Mouse (Mus musculus): Measurements from ENCODE around the gene Lyrm4. TPM values are rescaled to one million over a fixed set of nuclear protein-coding genes. Genes with fewer than 3 reads are reported as not detected.

The Lyrm4 gene
- polyA plus RNA-seq (2016; fragmentation: Nextera tagmentation; extraction: Ambion mirVana): 21.0 and 24.1 TPM in 2 replicates

DNA sequence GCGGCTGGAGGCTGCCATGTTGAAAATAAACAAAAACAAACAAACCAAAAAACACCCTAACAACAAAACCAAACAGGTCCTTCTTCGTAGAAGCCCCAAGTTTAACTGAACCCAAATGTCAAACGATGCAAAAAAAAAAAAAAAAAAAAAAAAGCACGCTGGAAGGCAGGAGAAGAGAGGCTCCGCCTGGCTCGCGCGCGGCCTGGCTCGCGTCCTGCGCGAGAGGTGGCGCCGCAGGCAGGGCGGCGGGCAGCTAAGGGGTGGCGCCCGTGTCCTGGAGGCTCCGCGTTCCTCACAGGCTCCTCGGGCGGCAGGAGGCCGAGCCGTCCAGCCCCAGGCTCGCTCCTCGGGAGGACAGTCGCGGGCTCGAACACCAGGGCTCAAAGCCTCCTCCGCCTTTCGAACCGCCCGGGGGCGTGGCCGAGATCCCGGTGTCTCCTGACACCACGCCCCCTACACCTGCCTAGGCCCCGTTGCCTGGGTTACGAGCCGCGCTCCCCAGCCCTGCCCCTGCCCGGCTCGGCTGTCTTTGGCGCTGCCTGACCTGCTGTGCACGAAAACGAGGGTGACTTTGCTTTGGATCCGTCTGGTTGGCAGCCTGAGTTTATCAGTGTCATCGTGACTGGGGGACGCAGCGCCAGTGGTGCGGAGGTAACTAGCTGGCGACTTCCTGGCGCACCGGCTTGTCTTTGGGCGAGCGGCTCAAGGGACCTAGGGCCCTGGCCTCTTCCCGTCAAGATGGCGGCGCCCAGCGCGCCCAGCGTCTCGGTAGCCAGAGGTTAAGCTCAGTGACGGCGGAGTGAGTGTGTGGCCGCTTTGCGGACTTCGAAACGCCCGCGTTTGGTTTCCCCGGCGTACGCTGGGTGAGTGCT, at the start of gene Lyrm4, which contains the start of gene Fars2:
Lyrm4 (minus strand) TSS at position 384 of the 872 bp plus-strand sequence.
Fars2 (plus strand) TSS at position 270 of the 872 bp plus-strand sequence.
- Histone ChIP-seq H3K4me3 (peak within 1 kb of the TSS; percentile 68), H3K27me3 (replicated peaks) (no peaks in the 10 kb centered on the region), H3K4me2 (peak within 1 kb of the TSS; percentile 91), H3K9me3 (replicated peaks) (no peaks in the 10 kb centered on the region), H3K27ac (ENCODE audit: poor library complexity, severe bottlenecking) (peak within 1 kb of the TSS; percentile 95), H3K9ac (peak within 1 kb of the TSS; percentile 82), H3K4me1 (replicated peaks) (0 out of 2 replicates have a peak, but pooled peaks cover 6% of the 10 kb centered on the region), H3K36me3 (no peaks in the 10 kb centered on the region)
- peak; percentile 98 for ATAC-seq (ENCODE audit: insufficient number of reproducible peaks, low FRiP score)
- under 1% methylated on average over 73 of the region's 75 CpGs for WGBS

DNA sequence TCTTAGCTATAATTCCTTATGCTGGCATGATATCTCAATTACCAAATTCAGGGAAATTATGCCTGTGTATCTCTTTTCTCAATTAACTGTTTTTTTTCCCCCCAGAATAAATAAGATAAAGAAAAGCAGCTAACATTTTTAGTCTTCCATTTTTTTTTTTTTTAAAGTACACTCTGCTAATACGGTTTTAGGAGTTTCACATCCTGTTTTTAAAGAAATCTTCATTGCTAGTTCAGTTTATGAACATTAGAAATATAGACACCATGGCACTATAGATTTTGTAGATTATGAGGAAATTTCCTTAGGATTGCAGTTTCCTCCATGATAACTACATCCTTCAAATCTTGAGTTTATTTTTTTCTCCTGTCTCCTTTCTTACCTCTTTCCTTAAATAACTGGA, 46.6 kb upstream of the Lyrm4 start:
- ATAC-seq (ENCODE audit: insufficient number of reproducible peaks, low FRiP score): no peak
- no peak overlapping the region for H3K4me2 ChIP-seq
- no peak overlapping the region for H3K27ac ChIP-seq (ENCODE audit: poor library complexity, severe bottlenecking)
- H3K9me3 ChIP-seq (replicated peaks): no peaks in the 10 kb centered on the region
- no peaks in the 10 kb centered on the region for H3K36me3 ChIP-seq
- H3K4me1 ChIP-seq (replicated peaks): no peaks in the 10 kb centered on the region
- no peak overlapping the region for H3K4me3 ChIP-seq
- 68% methylated on average over 1 of the region's 1 CpGs for WGBS
- H3K27me3 ChIP-seq (replicated peaks): no peaks in the 10 kb centered on the region
- no peak overlapping the region for H3K9ac ChIP-seq

DNA sequence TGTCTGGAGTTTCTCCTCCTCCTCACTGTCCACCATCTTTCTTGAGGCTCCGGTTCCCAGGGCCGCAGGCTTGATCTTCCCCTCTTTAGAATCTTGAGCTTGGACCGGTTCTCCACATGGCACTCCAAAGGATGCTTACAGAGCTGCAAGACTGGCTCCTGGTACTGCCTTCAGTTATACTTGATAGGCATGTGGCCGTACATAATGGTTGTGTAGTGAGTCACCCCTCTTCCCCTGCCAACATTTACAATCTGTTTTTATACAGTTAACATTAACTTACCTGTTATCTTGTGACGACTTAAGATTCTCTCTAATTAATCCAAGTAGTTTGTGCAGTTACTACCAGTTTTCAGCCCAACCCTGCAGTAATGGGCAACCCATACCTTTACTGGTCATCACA, 46.1 kb upstream of the Lyrm4 start:
- Histone ChIP-seq H3K36me3 (no peaks in the 10 kb centered on the region), H3K27me3 (replicated peaks) (no peaks in the 10 kb centered on the region), H3K4me3 (no peak overlapping the region), H3K4me2 (no peak overlapping the region), H3K9ac (no peak overlapping the region), H3K9me3 (replicated peaks) (no peaks in the 10 kb centered on the region), H3K27ac (ENCODE audit: poor library complexity, severe bottlenecking) (no peak overlapping the region), H3K4me1 (replicated peaks) (peaks cover 3% of the 10 kb centered on the region)
- no peak for ATAC-seq (ENCODE audit: insufficient number of reproducible peaks, low FRiP score)
- WGBS: 75% methylated on average over 5 of the region's 5 CpGs

DNA sequence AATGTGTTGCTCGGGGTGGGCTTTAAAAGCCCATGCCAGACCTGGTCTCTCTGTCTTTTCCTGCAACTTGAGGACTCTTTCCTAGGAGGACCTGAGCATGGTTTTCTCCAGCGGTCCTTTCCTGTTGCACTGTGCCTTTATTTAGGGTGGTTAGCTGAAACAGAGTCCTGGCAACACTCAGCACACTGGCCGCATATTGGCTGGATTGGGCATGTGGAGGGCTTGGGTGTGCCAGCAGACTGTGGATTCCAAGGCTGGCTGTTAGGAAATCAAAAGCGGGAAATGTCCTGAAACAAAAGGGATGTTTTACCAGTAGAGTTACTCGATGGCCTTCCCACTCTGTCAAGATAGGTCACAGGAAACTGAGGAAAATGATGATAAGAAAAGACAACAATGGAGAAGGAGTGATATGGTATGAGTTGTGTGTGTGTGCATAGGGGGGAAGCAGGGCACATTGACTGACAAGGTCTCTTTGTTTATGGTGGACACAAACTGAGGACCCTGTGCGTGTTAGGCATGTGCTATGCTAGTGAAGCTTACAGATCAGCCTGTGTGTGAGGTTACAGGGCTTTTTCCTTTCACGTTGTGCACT, 39.1 kb upstream of the Lyrm4 start:
- WGBS: 62% methylated on average over 7 of the region's 7 CpGs
- ATAC-seq (ENCODE audit: insufficient number of reproducible peaks, low FRiP score): no peak
- no peak overlapping the region for H3K4me3 ChIP-seq
- H3K36me3 ChIP-seq: no peaks in the 10 kb centered on the region
- no peaks in the 10 kb centered on the region for H3K9me3 ChIP-seq (replicated peaks)
- H3K4me1 ChIP-seq (replicated peaks): peaks cover 21% of the 10 kb centered on the region
- no peak overlapping the region for H3K4me2 ChIP-seq
- no peak overlapping the region for H3K27ac ChIP-seq (ENCODE audit: poor library complexity, severe bottlenecking)
- no peak overlapping the region for H3K9ac ChIP-seq
- no peaks in the 10 kb centered on the region for H3K27me3 ChIP-seq (replicated peaks)

DNA sequence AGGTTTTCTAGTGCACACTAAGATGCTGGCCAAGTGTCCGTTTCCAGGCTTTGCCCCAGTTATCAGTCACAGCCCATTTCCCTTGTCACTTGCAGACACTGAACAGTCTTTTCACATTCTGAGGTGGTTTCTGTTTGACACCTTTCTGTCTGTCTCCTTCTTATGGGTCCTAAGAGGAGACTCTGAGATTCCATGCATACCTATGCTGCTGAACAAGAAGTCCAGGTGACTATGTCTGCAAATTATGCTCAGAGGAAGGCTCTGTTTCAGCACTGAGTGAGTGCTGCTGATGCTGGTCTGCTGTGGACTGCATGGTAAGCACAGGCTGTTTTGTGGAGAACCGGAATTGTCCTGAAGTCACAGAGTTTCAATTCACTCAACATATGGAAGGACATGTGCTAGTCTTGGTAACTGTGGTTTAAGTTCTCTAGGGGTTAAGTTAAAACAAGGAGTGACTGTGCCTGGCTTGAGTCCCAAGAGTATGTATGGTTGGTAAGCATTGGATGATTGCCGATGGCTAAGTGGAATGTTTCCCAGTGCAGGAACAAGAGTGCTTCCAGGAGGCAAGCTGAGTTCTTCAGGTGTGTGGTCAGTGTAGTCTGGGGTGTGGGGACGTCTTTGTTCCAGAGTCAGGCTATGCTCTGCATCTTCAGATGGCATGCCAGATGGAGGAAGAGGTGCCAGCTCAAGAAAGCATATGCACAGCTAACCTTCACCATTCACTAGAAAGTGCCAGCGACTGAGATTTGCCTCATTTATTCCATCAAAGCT, 35.6 kb upstream of the Lyrm4 start:
- Histone ChIP-seq H3K4me2 (no peak overlapping the region), H3K27ac (ENCODE audit: poor library complexity, severe bottlenecking) (no peak overlapping the region), H3K4me1 (replicated peaks) (peaks cover 20% of the 10 kb centered on the region), H3K27me3 (replicated peaks) (no peaks in the 10 kb centered on the region), H3K9ac (no peak overlapping the region), H3K9me3 (replicated peaks) (no peaks in the 10 kb centered on the region), H3K36me3 (no peaks in the 10 kb centered on the region), H3K4me3 (no peak overlapping the region)
- ATAC-seq (ENCODE audit: insufficient number of reproducible peaks, low FRiP score): no peak
- WGBS: 58% methylated on average over 5 of the region's 5 CpGs

DNA sequence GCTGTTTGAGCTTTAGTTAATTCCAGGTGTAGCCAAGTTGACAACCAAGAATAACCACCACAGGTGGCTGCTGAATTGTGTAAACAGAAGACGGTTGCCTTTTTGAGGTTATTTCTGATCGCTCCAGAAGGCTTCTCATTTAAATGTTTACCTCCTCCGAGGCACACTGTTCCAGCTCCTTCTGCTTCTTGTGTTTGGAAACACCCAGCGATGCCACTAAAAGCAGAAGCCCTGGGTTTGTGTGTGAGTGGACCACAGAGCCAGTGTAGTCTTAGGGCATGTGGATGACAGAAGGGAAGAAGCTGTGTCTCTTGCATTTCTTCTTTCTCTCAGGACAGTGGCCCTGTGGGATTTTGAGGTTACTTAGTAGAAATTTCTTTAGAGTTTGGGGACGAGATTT, 32.9 kb upstream of the Lyrm4 start:
- no peaks in the 10 kb centered on the region for H3K36me3 ChIP-seq
- H3K27me3 ChIP-seq (replicated peaks): no peaks in the 10 kb centered on the region
- H3K4me2 ChIP-seq: no peak overlapping the region
- H3K4me3 ChIP-seq: no peak overlapping the region
- peaks cover 30% of the 10 kb centered on the region for H3K4me1 ChIP-seq (replicated peaks)
- no peak for ATAC-seq (ENCODE audit: insufficient number of reproducible peaks, low FRiP score)
- no peak overlapping the region for H3K27ac ChIP-seq (ENCODE audit: poor library complexity, severe bottlenecking)
- WGBS: 78% methylated on average over 5 of the region's 5 CpGs
- no peak overlapping the region for H3K9ac ChIP-seq
- no peaks in the 10 kb centered on the region for H3K9me3 ChIP-seq (replicated peaks)

DNA sequence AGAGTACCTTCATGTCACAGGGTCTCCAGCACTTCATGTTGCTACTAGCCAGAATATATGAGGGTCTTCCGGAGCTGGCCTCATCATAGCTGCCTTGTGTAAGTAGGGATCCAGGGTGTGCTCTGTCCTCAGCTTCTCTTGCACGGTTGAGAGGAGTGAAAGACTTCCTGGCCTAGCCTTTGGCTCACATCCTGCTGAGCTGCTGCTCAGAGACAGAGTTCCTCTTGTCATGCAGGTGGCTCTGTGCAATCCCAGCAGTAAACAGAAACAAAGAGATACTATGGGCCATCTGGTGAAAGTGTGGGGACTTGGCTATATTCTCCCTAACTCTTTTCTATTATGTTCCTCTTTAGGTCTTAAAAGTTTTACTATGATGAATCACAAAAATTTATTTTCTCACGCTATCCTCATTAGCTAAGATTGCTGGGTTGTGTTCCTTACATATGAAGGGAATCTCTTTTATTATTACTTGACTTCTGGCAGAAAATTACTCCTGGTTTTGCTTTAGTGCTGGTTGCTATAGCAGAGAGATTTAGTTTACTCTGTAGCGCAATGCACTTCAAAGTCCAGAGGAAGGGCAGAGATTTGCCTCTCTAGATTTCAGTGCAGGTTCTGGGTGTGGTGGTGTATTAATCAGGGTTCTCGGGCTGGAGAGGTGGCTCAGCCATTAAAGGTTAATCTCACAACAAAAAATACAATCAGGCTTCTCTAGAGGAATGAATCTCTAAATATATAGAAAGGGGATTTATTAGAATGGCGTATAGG, 32.0 kb upstream of the Lyrm4 start:
- no peak overlapping the region for H3K27ac ChIP-seq (ENCODE audit: poor library complexity, severe bottlenecking)
- H3K4me1 ChIP-seq (replicated peaks): peaks cover 30% of the 10 kb centered on the region
- no peak for ATAC-seq (ENCODE audit: insufficient number of reproducible peaks, low FRiP score)
- H3K9ac ChIP-seq: no peak overlapping the region
- H3K27me3 ChIP-seq (replicated peaks): no peaks in the 10 kb centered on the region
- H3K36me3 ChIP-seq: no peaks in the 10 kb centered on the region
- no peak overlapping the region for H3K4me3 ChIP-seq
- WGBS: 63% methylated on average over 6 of the region's 6 CpGs
- no peak overlapping the region for H3K4me2 ChIP-seq
- no peaks in the 10 kb centered on the region for H3K9me3 ChIP-seq (replicated peaks)

DNA sequence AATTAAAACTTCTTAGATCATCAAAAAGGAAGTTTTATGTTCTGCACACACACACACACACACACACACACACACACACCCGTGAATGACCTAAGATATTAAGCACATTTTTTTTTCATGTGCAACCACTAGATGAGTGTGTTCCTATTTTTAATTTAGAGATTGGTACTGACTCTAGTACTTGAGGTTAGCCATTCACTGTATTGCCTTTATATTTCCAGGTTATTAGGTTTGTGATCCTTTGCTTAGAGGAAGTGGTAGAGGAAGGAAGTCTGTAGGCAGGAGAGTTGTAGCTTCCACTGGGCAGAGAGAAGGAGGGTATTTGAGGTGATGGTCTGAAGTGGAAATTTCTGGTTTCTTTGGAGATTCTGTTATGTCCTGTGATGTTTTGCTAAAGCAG, 28.3 kb upstream of the Lyrm4 start:
- H3K4me3 ChIP-seq: no peak overlapping the region
- H3K36me3 ChIP-seq: no peaks in the 10 kb centered on the region
- 77% methylated on average over 1 of the region's 1 CpGs for WGBS
- H3K9ac ChIP-seq: no peak overlapping the region
- H3K9me3 ChIP-seq (replicated peaks): no peaks in the 10 kb centered on the region
- H3K27me3 ChIP-seq (replicated peaks): no peaks in the 10 kb centered on the region
- no peak overlapping the region for H3K27ac ChIP-seq (ENCODE audit: poor library complexity, severe bottlenecking)
- H3K4me1 ChIP-seq (replicated peaks): peaks cover 22% of the 10 kb centered on the region
- H3K4me2 ChIP-seq: no peak overlapping the region
- ATAC-seq (ENCODE audit: insufficient number of reproducible peaks, low FRiP score): no peak

DNA sequence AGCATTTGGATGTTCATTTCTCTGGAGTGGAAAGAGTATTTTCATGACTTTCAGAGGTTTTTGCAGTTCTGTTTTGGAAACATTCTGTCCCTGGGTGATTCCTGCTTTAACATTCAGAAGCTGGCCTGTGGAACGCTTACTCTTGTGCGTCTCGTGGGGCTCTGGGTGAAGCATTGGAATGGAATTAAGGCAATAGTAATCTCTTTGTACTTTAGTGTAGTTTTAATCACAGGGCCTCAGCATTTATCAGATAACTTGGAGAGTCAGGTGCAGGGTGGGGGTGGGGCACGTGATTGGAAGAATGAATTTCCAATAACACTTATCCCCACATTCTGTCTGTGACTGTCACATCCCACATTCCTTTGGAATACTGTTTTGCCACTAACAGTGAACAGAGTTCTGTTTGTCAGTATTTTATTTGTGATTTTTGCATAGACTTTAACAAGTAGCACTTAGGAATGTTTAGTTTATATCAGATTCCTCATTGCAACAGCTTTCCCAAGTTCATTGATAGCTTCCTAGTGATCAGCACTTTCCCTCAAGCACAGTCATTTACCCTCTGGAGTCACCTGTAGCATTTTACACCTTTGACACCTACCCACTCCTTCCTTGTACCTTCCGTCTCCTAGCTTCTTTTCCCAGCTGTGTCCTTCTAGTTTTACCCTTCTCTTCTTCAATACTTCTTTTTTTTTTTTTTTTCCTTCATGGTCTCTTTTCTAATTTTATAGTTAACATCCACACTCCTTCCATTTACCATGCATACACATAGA, 23.1 kb upstream of the Lyrm4 start:
- no peak overlapping the region for H3K4me2 ChIP-seq
- no peak overlapping the region for H3K9ac ChIP-seq
- no peak overlapping the region for H3K27ac ChIP-seq (ENCODE audit: poor library complexity, severe bottlenecking)
- H3K9me3 ChIP-seq (replicated peaks): no peaks in the 10 kb centered on the region
- no peak for ATAC-seq (ENCODE audit: insufficient number of reproducible peaks, low FRiP score)
- no peaks in the 10 kb centered on the region for H3K36me3 ChIP-seq
- H3K27me3 ChIP-seq (replicated peaks): no peaks in the 10 kb centered on the region
- 64% methylated on average over 5 of the region's 5 CpGs for WGBS
- H3K4me1 ChIP-seq (replicated peaks): peaks cover 18% of the 10 kb centered on the region
- H3K4me3 ChIP-seq: no peak overlapping the region

DNA sequence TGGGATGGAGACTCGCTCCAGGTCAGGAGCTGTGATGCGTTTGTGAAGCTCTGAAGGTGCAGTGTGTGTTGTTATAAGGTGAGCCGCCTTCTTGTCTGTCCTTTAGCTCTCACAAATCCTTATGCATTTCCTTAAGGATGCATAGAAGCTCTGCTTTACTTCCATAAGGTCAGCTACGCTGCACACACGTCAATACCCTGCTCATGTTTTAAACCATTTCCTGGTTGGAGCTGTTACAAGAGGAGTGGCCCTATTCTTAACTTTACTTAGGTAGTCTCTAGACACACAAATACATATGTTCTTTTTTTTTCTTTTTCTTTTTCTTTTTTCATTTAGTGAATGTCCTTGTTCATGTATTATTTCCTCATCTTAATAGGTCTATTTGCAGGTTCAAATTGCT, 22.4 kb upstream of the Lyrm4 start:
- ATAC-seq (ENCODE audit: insufficient number of reproducible peaks, low FRiP score): no peak
- H3K4me1 ChIP-seq (replicated peaks): peaks cover 18% of the 10 kb centered on the region
- no peak overlapping the region for H3K4me2 ChIP-seq
- H3K27me3 ChIP-seq (replicated peaks): no peaks in the 10 kb centered on the region
- H3K9ac ChIP-seq: no peak overlapping the region
- no peak overlapping the region for H3K27ac ChIP-seq (ENCODE audit: poor library complexity, severe bottlenecking)
- 72% methylated on average over 5 of the region's 5 CpGs for WGBS
- no peaks in the 10 kb centered on the region for H3K36me3 ChIP-seq
- H3K9me3 ChIP-seq (replicated peaks): no peaks in the 10 kb centered on the region
- no peak overlapping the region for H3K4me3 ChIP-seq

Data from heart, embryonic 12.5 days (tissue).